Mouse (Mus musculus) forebrain, embryonic 11.5 days (tissue): ENCODE data around the gene Msx1. TPM values are rescaled to one million over a fixed set of nuclear protein-coding genes. Genes with fewer than 3 reads are reported as not detected.

Experiments
- ATAC-seq: fragments of 200-750 bp; cut with Nextera tagmentation; replicated peaks from 2 replicates; pipeline ENCODE4 v1.8.0; 2017; ENCODE audit warnings: moderate TSS enrichment; ENCODE audit not compliant: low FRiP score
- DNase-seq: peaks from one replicate; pipeline ENCODE4 v3.0.0-alpha.2; 2017; ENCODE audit warnings: low spot score
- H3K27ac ChIP-seq: fragments of 300-500 bp; sonication (generic); 2 replicates; pipeline ENCODE4 v1.5.1; 2014; ENCODE audit warnings: low read depth, low read length
- H3K27me3 ChIP-seq: fragments of 300-500 bp; sonication (generic); 2 replicates; pipeline ENCODE4 v1.6.1; 2014; ENCODE audit warnings: mild to moderate bottlenecking, low read length, mixed read lengths; ENCODE audit not compliant: control insufficient read depth, insufficient read depth
- H3K36me3 ChIP-seq: fragments of 300-500 bp; sonication (generic); 2 replicates; pipeline ENCODE4 v1.6.1; 2014; ENCODE audit warnings: mild to moderate bottlenecking, low read length, moderate library complexity, mixed read lengths; ENCODE audit not compliant: control insufficient read depth, insufficient read depth
- H3K4me1 ChIP-seq: fragments of 300-500 bp; sonication (generic); replicated peaks from 2 replicates; pipeline ENCODE4 v1.6.1; 2014; ENCODE audit warnings: low read length, mixed read lengths; ENCODE audit not compliant: control insufficient read depth, insufficient read depth
- H3K4me2 ChIP-seq: fragments of 300-500 bp; sonication (generic); 2 replicates; pipeline ENCODE4 v1.6.1; 2014; ENCODE audit warnings: low read depth, mild to moderate bottlenecking, low read length, moderate library complexity, mixed read lengths; ENCODE audit not compliant: severe bottlenecking
- H3K4me3 ChIP-seq: fragments of 300-500 bp; sonication (generic); 2 replicates; pipeline ENCODE4 v1.5.1; 2014; ENCODE audit warnings: low read depth, low read length
- H3K9ac ChIP-seq: fragments of 300-500 bp; sonication (generic); 2 replicates; pipeline ENCODE4 v1.6.1; 2014; ENCODE audit warnings: low read length
- H3K9me3 ChIP-seq: fragments of 300-500 bp; sonication (generic); 2 replicates; pipeline ENCODE4 v1.6.1; 2016; ENCODE audit warnings: low read length, mixed read lengths; ENCODE audit not compliant: control insufficient read depth
- WGBS: fragments of 180-500 bp; shearing (Covaris S2); extraction: QIAGEN DNeasy Blood & Tissue Kit; methylation state at CpG from one replicate; pipeline ENCODE4 v1.1.7; 2014; 5-methylcytosine and 5-hydroxymethylcytosine counted together
- polyA plus RNA-seq: library from polyadenylated mRNA; unstranded; fragments of >200 nt; fragmentation: Nextera tagmentation; extraction: Ambion mirVana; gene quantifications from 2 replicates; pipeline ENCODE4 v1.2.1, GENCODE M21; 2014

Msx1 gene
- polyA plus RNA-seq, 1 experiment from 2014 or later = 175 TPM

DNA sequence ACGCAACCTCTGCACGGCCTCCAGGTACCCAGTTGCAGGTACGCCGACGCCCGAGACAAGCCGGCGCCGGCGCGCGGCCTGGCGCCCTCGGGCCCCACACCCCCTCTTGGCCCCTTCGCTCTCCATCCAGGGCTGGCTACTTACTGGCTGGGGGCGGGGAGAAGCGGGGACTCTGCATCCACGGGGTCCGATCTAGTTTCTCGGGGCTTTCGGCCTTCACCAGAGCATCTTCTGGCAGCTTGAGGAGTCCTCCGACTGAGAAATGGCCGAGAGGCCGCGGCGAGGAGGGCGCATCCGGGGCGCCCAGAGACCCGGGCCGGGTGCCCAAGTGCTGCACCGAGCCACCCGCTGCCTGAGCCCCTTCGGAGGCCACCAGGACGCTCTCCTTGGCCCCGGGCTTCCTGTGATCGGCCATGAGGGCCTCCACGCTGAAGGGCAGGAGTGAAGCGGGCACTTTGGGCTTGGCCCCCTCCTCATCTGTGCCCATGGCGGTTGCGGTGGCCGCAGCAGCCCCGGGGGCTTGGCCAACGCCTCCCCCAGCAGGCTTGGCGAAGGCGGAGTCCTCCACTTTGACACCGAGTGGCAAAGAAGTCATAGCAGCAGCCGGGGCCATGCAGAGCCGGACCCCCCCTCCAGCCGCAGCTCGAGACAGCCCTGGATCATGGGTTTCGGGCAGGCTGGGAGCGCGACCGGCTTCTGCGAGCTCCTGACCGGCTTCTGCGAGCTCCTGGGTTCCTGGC, 492 bp downstream of the Msx1 start:
- under 1% methylated on average over 56 of the region's 58 CpGs for WGBS

DNA sequence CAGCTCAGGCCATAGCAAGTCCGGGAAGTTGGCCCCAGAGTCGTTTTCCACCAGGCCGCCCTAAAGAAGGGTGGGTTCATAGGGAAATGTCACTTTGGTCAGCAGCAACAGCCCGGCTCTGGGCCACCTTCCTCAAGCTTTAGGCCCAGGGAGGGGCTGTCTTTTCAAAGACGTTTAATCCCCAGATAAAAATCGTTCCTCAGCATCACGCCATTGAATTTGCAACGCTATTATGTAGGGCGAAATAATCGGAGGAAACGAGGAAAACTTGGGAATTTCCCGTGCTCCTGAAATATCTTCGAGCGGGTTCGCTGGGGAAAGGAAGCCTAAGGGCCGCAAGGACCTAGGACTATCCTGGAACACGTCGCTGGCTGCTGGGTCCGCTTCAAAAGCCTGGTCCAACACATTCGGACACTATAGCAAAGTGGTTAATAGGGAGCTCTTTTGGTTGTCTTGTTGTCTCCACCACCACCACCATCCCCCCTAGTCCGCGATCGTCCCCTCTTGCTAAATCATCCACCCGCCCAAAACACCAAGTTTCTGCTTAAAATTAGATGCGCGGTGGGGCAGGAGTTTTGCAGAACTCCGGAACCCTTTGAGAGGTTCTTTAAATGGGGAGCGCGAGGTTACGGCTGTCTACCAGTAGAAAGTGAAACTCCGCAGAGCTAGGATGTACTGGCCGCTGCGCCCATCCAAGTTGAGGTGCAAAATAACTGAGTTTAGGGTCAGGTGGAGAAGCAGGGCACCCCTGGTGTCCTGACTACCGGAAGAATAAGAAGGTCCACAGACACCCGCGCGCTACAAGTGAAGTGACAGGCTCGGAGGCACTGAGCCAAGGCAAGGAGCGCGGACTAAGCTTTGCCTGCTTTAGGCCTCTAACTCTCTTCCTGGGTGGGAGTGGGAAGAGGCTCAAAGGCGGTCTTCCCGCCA, 1.3 kb downstream of the Msx1 start:
- ATAC-seq (no peak), DNase-seq (peak; percentile 61)
- Histone ChIP-seq H3K36me3 (no peaks in the 10 kb centered on the region), H3K27ac (no peak overlapping the region), H3K4me3 (peak overlapping the region; percentile 41), H3K27me3 (peaks cover 86% of the 10 kb centered on the region), H3K9ac (peak overlapping the region; percentile 57), H3K9me3 (no peaks in the 10 kb centered on the region), H3K4me2 (peak overlapping the region; percentile 77), H3K4me1 (peaks cover 28% of the 10 kb centered on the region)
- WGBS = under 1% methylated on average over 42 of the region's 42 CpGs

More for the DNA sequence above, 492 bp downstream of the Msx1 start:
- Histone ChIP-seq H3K27me3 (peaks cover 86% of the 10 kb centered on the region), H3K9ac (peak overlapping the region; percentile 57), H3K9me3 (no peaks in the 10 kb centered on the region), H3K36me3 (no peaks in the 10 kb centered on the region), H3K4me1 (peaks cover 35% of the 10 kb centered on the region), H3K4me2 (peak overlapping the region; percentile 77), H3K4me3 (peak overlapping the region; percentile 41), H3K27ac (peak overlapping the region; percentile 6; the same call in 1 of the 2 replicates)
- ATAC-seq (peak; percentile 31), DNase-seq (peak; percentile 75)

DNA sequence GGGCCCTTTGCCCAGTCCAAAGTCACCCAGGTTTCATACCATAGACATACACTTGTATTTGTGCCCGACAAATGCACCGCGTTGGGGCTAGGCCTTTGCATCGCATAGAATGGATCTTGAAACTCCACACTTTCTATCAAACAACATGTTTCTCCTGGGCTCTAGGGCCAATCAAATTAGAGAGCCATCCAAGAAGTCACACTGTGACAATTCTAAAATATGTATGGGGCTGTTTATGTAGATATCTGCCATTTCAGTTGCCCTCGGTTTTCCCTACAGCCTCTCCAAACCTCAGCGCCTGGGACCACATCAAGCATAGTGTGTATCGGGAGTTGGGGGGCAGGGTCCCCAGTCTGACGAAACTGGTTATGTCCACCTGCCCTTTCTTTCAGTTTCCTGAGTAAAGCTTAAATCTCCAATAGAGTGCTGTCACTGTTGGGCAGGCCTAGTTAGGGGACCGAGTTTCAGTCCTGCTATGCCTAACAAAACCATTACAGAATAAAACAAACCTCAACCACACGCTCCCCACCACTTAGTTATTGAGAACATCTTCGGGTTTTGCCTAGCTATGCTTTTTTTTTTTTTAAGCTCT, 2.2 kb downstream of the Msx1 start:
- 3% methylated on average over 11 of the region's 11 CpGs for WGBS
- H3K4me2 ChIP-seq = peak overlapping the region; percentile 6; the same call in 1 of the 2 replicates
- no peaks in the 10 kb centered on the region for H3K36me3 ChIP-seq
- H3K27me3 ChIP-seq = peaks cover 88% of the 10 kb centered on the region
- H3K9me3 ChIP-seq = no peaks in the 10 kb centered on the region
- ATAC-seq = no peak
- no peak overlapping the region for H3K27ac ChIP-seq
- DNase-seq = no peak
- peaks cover 20% of the 10 kb centered on the region for H3K4me1 ChIP-seq
- H3K4me3 ChIP-seq = peak overlapping the region; percentile 41
- no peak overlapping the region for H3K9ac ChIP-seq

DNA sequence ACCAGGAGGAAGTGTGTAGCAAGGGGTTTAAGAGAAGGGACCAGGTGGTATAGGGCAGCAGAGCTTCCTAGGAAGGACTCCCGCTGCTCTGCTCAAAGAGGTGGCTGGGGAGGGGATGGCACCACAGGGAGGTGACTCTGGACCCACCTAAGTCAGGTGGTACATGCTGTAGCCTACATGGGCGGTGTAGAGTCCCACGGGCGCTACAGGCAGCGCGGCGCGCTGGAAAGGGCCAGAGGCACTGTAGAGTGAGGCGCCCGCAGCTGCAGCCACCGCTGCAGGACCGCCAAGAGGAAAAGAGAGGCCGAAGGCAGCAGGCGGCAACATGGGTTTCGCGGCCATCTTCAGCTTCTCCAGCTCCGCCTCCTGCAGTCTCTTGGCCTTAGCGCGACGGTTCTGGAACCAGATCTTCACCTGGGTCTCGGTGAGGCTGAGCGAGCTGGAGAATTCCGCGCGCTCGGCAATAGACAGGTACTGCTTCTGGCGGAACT, 3.2 kb downstream of the Msx1 start:
- WGBS = under 1% methylated on average over 27 of the region's 27 CpGs
- ATAC-seq (no peak), DNase-seq (peak; percentile 70)
- H3K9me3 ChIP-seq = no peaks in the 10 kb centered on the region
- H3K27ac ChIP-seq = no peak overlapping the region
- peak overlapping the region; percentile 41 for H3K4me3 ChIP-seq
- no peak overlapping the region for H3K9ac ChIP-seq
- H3K36me3 ChIP-seq = no peaks in the 10 kb centered on the region
- H3K27me3 ChIP-seq = peaks cover 89% of the 10 kb centered on the region
- H3K4me1 ChIP-seq = peaks cover 12% of the 10 kb centered on the region
- 0 out of 2 replicates have a peak overlapping the region, but pooled peaks have one; percentile 16 for H3K4me2 ChIP-seq

DNA sequence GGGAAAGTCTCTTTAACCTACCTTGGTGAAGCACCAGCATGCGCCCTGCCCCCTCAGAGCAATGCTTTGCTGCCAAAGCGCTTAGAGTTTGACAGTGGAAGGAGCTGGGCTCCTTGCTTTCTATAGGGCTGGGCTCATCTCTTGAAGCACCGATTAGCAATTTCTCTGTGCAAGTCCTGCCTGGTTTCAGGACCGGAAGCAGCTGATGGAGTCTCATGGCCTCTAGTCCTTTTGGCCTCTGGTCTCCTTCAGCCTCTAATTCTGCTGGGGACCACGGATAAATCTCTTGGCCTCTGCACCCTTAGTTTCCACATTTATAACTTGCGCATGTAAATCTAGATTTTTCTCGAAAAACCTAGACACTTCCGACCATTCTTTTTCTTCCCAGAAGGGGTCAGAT, 3.7 kb downstream of the Msx1 start:
- peak; percentile 50 for DNase-seq
- Histone ChIP-seq H3K4me1 (peaks cover 11% of the 10 kb centered on the region), H3K36me3 (no peaks in the 10 kb centered on the region), H3K4me2 (no peak overlapping the region), H3K27me3 (peaks cover 89% of the 10 kb centered on the region), H3K9me3 (no peaks in the 10 kb centered on the region), H3K27ac (no peak overlapping the region), H3K9ac (no peak overlapping the region), H3K4me3 (peak overlapping the region; percentile 41; the same call in 1 of the 2 replicates)
- 7% methylated on average over 8 of the region's 8 CpGs for WGBS
- ATAC-seq = no peak

DNA sequence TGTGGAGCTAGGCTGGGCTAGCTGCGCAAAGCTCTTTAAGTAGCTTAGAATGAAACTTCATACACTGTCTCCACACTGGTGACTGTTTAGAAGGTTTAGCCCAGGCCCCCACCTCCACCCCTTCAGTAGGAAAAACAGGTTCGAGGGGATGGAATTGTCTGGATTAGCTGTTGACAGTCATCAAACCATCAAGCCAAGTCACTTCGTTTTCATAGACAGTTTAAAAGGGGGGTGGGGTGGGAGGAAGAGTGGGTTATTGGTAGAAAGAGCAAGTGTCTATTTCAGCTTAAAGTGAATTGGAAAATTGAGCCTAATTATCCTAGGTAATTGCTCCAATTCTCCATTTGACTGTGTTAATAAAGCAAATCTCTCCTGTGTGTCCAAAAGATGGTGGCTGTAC, 4.4 kb downstream of the Msx1 start:
- WGBS = 6% methylated on average over 3 of the region's 3 CpGs
- Histone ChIP-seq H3K4me1 (peaks cover 11% of the 10 kb centered on the region), H3K36me3 (no peaks in the 10 kb centered on the region), H3K4me3 (no peak overlapping the region), H3K27me3 (peaks cover 88% of the 10 kb centered on the region), H3K9ac (no peak overlapping the region), H3K9me3 (no peaks in the 10 kb centered on the region), H3K27ac (no peak overlapping the region), H3K4me2 (no peak overlapping the region)
- DNase-seq (no peak), ATAC-seq (no peak)

DNA sequence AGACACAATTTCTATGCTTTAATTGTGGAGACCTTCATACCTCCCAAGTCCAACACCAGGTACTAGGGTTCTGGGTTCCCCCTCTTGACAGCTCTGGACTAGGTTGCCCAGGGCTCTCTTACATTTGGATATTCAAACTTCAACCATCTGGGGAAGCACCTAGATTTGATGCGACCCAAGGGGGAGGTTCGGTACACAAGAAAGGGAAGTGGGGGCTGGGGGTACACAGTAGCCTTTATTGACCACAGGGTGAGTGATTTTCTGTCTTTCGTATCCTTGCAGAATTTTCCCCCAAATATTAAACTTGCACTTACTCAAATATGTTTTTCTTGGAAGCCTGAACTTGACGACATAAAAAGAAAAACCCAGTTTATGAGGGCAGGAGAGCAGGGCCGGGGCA, 4.8 kb downstream of the Msx1 start:
- DNase-seq = no peak
- peaks cover 11% of the 10 kb centered on the region for H3K4me1 ChIP-seq
- no peak overlapping the region for H3K4me2 ChIP-seq

DNA sequence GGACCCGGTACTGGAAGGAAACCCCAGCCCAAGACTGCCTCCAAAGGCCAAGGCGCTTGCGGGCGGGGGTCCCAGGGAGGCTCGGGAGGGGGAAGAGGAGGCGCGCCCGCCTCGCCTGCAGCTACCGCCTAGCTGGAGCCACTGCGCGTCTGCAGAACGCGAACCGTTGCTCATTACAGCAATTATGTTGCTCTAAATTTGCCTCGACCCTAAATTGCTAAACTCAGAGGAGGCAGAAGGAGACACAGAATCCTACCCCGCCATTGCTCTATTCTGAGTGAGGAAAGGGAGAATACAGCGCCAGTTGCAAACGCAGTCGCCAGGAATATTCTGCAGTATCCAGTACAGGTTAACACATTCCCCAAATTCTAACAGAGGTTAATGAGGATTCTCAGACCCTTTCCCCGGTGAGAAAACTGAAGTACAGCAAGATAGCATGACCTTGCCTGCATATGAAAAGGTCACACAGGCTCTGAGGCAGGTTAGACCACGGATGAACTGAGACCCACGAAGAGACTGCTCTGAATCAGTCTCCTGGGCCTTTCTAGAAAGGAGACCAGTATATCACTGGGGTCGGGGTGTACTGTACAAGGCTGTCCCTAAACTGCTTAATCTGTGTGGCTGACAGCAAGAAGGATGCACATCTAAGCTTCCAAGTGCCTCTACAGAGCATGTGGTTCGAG, 5.7 kb downstream of the Msx1 start:
- H3K9ac ChIP-seq = no peak overlapping the region
- no peak overlapping the region for H3K4me2 ChIP-seq
- no peak for DNase-seq
- no peak overlapping the region for H3K4me3 ChIP-seq
- no peak overlapping the region for H3K27ac ChIP-seq
- no peaks in the 10 kb centered on the region for H3K36me3 ChIP-seq
- H3K9me3 ChIP-seq = no peaks in the 10 kb centered on the region
- under 1% methylated on average over 25 of the region's 25 CpGs for WGBS
- ATAC-seq = no peak
- peaks cover 4% of the 10 kb centered on the region for H3K4me1 ChIP-seq
- peaks cover 86% of the 10 kb centered on the region for H3K27me3 ChIP-seq

More for the DNA sequence above, 4.8 kb downstream of the Msx1 start:
- Histone ChIP-seq H3K4me3 (no peak overlapping the region), H3K27me3 (peaks cover 88% of the 10 kb centered on the region), H3K9ac (no peak overlapping the region), H3K27ac (no peak overlapping the region), H3K9me3 (no peaks in the 10 kb centered on the region), H3K36me3 (no peaks in the 10 kb centered on the region)
- no peak for ATAC-seq
- WGBS = 11% methylated on average over 5 of the region's 5 CpGs
